8 mouse cellular contexts compared by ENCODE assay signal in the genomic region with DNA sequence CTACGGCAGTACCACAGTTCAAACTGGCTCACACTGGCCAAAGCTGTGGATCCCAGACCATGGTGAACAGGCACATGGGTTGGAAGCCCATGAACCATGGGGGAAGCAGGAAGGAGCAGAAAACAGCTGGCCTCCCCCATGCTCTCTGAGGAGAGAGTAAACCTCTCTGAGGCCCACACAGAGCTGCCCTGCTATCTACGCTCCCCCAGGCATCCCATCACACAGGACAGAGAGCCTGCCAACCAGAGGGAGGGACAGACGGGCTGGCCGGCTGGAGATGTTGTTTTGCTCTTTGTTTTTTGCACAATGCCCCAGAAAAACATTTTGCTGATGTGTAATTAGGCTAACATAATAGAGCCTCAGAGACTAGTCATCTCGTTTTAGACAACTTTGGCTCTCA.
A peak's percentile ranks its signal among the peaks of the same experiment; 100 is the strongest.
DNase-seq lines count a peak whose midpoint lies in the region; ATAC-seq lines count a peak whose summit lies in the region.

No protein-coding gene starts in this region.

- H3K36me3 ChIP-seq in midbrain, embryonic 10.5 days, result no peaks in the 10 kb centered on the region
- H3K36me3 ChIP-seq in midbrain, embryonic 13.5 days, result no peaks in the 10 kb centered on the region
- H3K36me3 ChIP-seq in limb, embryonic 10.5 days, result no peaks in the 10 kb centered on the region

- H3K4me1 ChIP-seq in midbrain, embryonic 10.5 days, result peaks cover 57% of the 10 kb centered on the region
- peaks cover 41% of the 10 kb centered on the region for H3K4me1 ChIP-seq in midbrain, embryonic 13.5 days (replicated peaks)
- peaks cover 13% of the 10 kb centered on the region for H3K4me1 ChIP-seq in limb, embryonic 10.5 days

- no peak overlapping the region for H3K4me3 ChIP-seq in midbrain, embryonic 10.5 days
- H3K4me3 ChIP-seq in midbrain, embryonic 13.5 days (replicated peaks), result no peak overlapping the region
- no peak overlapping the region for H3K4me3 ChIP-seq in limb, embryonic 10.5 days

- no peaks in the 10 kb centered on the region for H3K9me3 ChIP-seq in midbrain, embryonic 10.5 days (replicated peaks)
- H3K9me3 ChIP-seq in midbrain, embryonic 13.5 days, result no peaks in the 10 kb centered on the region
- H3K9me3 ChIP-seq in limb, embryonic 10.5 days (replicated peaks), result no peaks in the 10 kb centered on the region

- WGBS in midbrain, embryonic 10.5 days, result 51% methylated on average over 5 of the region's 5 CpGs
- WGBS in midbrain, embryonic 13.5 days, result 40% methylated on average over 5 of the region's 5 CpGs
- 75% methylated on average over 5 of the region's 5 CpGs for WGBS in limb, embryonic 10.5 days

- peaks cover 17% of the 10 kb centered on the region for H3K27me3 ChIP-seq in midbrain, embryonic 10.5 days (ENCODE audit: low read depth, poor library complexity, severe bottlenecking)
- no peaks in the 10 kb centered on the region for H3K27me3 ChIP-seq in midbrain, embryonic 13.5 days
- H3K27me3 ChIP-seq in limb, embryonic 10.5 days (ENCODE audit: low read depth, poor library complexity, severe bottlenecking), result no peaks in the 10 kb centered on the region

- DNase-seq in cerebellum, adult 11-12 months, result peak; percentile 28
- DNase-seq in cerebellum, postnatal 36 days, result no peak
- no peak for DNase-seq in midbrain, embryonic 10.5 days (ENCODE audit: low spot score)
- DNase-seq in limb, embryonic 10.5 days (ENCODE audit: low spot score), result no peak
- peak; percentile 46 to 65 for DNase-seq in spleen, postnatal 36 days (ENCODE audit: low spot score in 2 of 2)
- DNase-seq in frontal cortex, postnatal 10 days (ENCODE audit: low spot score in 2 of 2), result no peak

- ATAC-seq in midbrain, embryonic 13.5 days, result no peak
- no peak for ATAC-seq in inflammation-experienced regulatory T-cells, adult 6 months

- H3K9ac ChIP-seq in midbrain, embryonic 13.5 days (replicated peaks), result no peak overlapping the region

- peak overlapping the region; percentile 71; the same call in 1 of the 2 replicates for H3K27ac ChIP-seq in midbrain, embryonic 10.5 days (replicated peaks)
- H3K27ac ChIP-seq in midbrain, embryonic 13.5 days, result no peak overlapping the region; the same call in 1 of the 2 replicates
- H3K27ac ChIP-seq in limb, embryonic 10.5 days, result 0 out of 2 replicates have a peak overlapping the region, but pooled peaks have one; percentile 42

- H3K4me2 ChIP-seq in midbrain, embryonic 13.5 days (replicated peaks), result no peak overlapping the region

Comparison
In these comparisons a context has a peak if more than half of its experiments do, and no peak if none do; other contexts are left out.
1. DNase-seq: peak in cerebellum, adult 11-12 months (single experiment) and spleen, postnatal 36 days (2 of 2); none in cerebellum, postnatal 36 days (0 of 2), midbrain, embryonic 10.5 days (single experiment), limb, embryonic 10.5 days (single experiment) and frontal cortex, postnatal 10 days (0 of 2).